Mouse (Mus musculus): ENCODE data around the gene Tekt3. TPM values are rescaled to one million over a fixed set of nuclear protein-coding genes. Genes with fewer than 3 reads are reported as not detected.

Gene Tekt3
- polyA plus RNA-seq, 1 experiment from 2014 or later = not detected

GRCm38 (mm10) chr11:63122776-63123350, 61.4 kb downstream of the Tekt3 start:
- no peak overlapping the region for H3K4me3 ChIP-seq (ENCODE audit: low read depth, low read length)
- no peaks in the 10 kb centered on the region for H3K9me3 ChIP-seq (replicated peaks; ENCODE audit: control insufficient read depth, low read length)
- no peak overlapping the region for H3K9ac ChIP-seq (ENCODE audit: low read depth, low read length)
- H3K27me3 ChIP-seq (ENCODE audit: control insufficient read depth, insufficient read depth, low read length) = no peaks in the 10 kb centered on the region
- peaks cover 13% of the 10 kb centered on the region for H3K4me1 ChIP-seq (ENCODE audit: control insufficient read depth, insufficient read depth, low read length)
- 77% methylated on average over 4 of the region's 4 CpGs for WGBS (ENCODE audit: insufficient replicate concordance)
- no peak overlapping the region for H3K27ac ChIP-seq (ENCODE audit: low read depth, low read length)
- H3K36me3 ChIP-seq (ENCODE audit: control insufficient read depth, insufficient read depth, low read length) = no peaks in the 10 kb centered on the region
- no peak for ATAC-seq (replicated peaks; ENCODE audit: insufficient number of reproducible peaks, low FRiP score, low TSS enrichment)
- no peak overlapping the region for H3K4me2 ChIP-seq

- Histone ChIP-seq H3K4me3 (ENCODE audit: low read depth, low read length) (no peak overlapping the region), H3K4me2 (no peak overlapping the region), H3K9ac (ENCODE audit: low read depth, low read length) (no peak overlapping the region), H3K4me1 (ENCODE audit: control insufficient read depth, insufficient read depth, low read length) (peaks cover 15% of the 10 kb centered on the region), H3K36me3 (ENCODE audit: control insufficient read depth, insufficient read depth, low read length) (no peaks in the 10 kb centered on the region), H3K27me3 (ENCODE audit: control insufficient read depth, insufficient read depth, low read length) (peaks cover 3% of the 10 kb centered on the region), H3K9me3 (replicated peaks; ENCODE audit: control insufficient read depth, low read length) (no peaks in the 10 kb centered on the region), H3K27ac (ENCODE audit: low read depth, low read length) (no peak overlapping the region)
- no peak for ATAC-seq (replicated peaks; ENCODE audit: insufficient number of reproducible peaks, low FRiP score, low TSS enrichment)
- WGBS (ENCODE audit: insufficient replicate concordance) = 24% methylated on average over 4 of the region's 4 CpGs
These were observed 62.9 kb downstream of the Tekt3 start for GRCm38 (mm10) chr11:63124316-63124715.

GRCm38 (mm10) chr11:63125832-63126456, 64.5 kb downstream of the Tekt3 start:
- peak; percentile 40; the same call in 1 of the 2 replicates for ATAC-seq (replicated peaks; ENCODE audit: insufficient number of reproducible peaks, low FRiP score, low TSS enrichment)

GRCm38 (mm10) chr11:63126976-63127375, 65.5 kb downstream of the Tekt3 start:
- WGBS (ENCODE audit: insufficient replicate concordance) = 71% methylated on average over 8 of the region's 8 CpGs
- H3K4me1 ChIP-seq (ENCODE audit: control insufficient read depth, insufficient read depth, low read length) = peaks cover 26% of the 10 kb centered on the region
- no peak for ATAC-seq (replicated peaks; ENCODE audit: insufficient number of reproducible peaks, low FRiP score, low TSS enrichment)
- H3K27ac ChIP-seq (ENCODE audit: low read depth, low read length) = no peak overlapping the region
- no peak overlapping the region for H3K4me2 ChIP-seq
- no peaks in the 10 kb centered on the region for H3K36me3 ChIP-seq (ENCODE audit: control insufficient read depth, insufficient read depth, low read length)
- H3K27me3 ChIP-seq (ENCODE audit: control insufficient read depth, insufficient read depth, low read length) = peaks cover 3% of the 10 kb centered on the region
- H3K4me3 ChIP-seq (ENCODE audit: low read depth, low read length) = no peak overlapping the region
- H3K9me3 ChIP-seq (replicated peaks; ENCODE audit: control insufficient read depth, low read length) = no peaks in the 10 kb centered on the region
- H3K9ac ChIP-seq (ENCODE audit: low read depth, low read length) = no peak overlapping the region

More at GRCm38 (mm10) chr11:63125832-63126456, 64.5 kb downstream of the Tekt3 start:
- H3K27me3 ChIP-seq (ENCODE audit: control insufficient read depth, insufficient read depth, low read length) = peaks cover 3% of the 10 kb centered on the region
- no peaks in the 10 kb centered on the region for H3K36me3 ChIP-seq (ENCODE audit: control insufficient read depth, insufficient read depth, low read length)
- H3K9me3 ChIP-seq (replicated peaks; ENCODE audit: control insufficient read depth, low read length) = no peaks in the 10 kb centered on the region
- no peak overlapping the region for H3K4me3 ChIP-seq (ENCODE audit: low read depth, low read length)
- H3K4me1 ChIP-seq (ENCODE audit: control insufficient read depth, insufficient read depth, low read length) = peaks cover 19% of the 10 kb centered on the region
- WGBS (ENCODE audit: insufficient replicate concordance) = 51% methylated on average over 5 of the region's 5 CpGs
- H3K27ac ChIP-seq (ENCODE audit: low read depth, low read length) = peak overlapping the region; percentile 47
- H3K9ac ChIP-seq (ENCODE audit: low read depth, low read length) = no peak overlapping the region
- no peak overlapping the region for H3K4me2 ChIP-seq

- H3K27ac ChIP-seq (ENCODE audit: low read depth, low read length) = no peak overlapping the region
- ATAC-seq (replicated peaks; ENCODE audit: insufficient number of reproducible peaks, low FRiP score, low TSS enrichment) = no peak
- no peaks in the 10 kb centered on the region for H3K9me3 ChIP-seq (replicated peaks; ENCODE audit: control insufficient read depth, low read length)
- no peak overlapping the region for H3K9ac ChIP-seq (ENCODE audit: low read depth, low read length)
- 81% methylated on average over 4 of the region's 4 CpGs for WGBS (ENCODE audit: insufficient replicate concordance)
- peaks cover 3% of the 10 kb centered on the region for H3K27me3 ChIP-seq (ENCODE audit: control insufficient read depth, insufficient read depth, low read length)
- H3K4me3 ChIP-seq (ENCODE audit: low read depth, low read length) = no peak overlapping the region
- no peak overlapping the region for H3K4me2 ChIP-seq
- no peaks in the 10 kb centered on the region for H3K36me3 ChIP-seq (ENCODE audit: control insufficient read depth, insufficient read depth, low read length)
- H3K4me1 ChIP-seq (ENCODE audit: control insufficient read depth, insufficient read depth, low read length) = peaks cover 29% of the 10 kb centered on the region
These were observed 66.1 kb downstream of the Tekt3 start for GRCm38 (mm10) chr11:63127513-63127912.

GRCm38 (mm10) chr11:63128784-63129183, 67.3 kb downstream of the Tekt3 start, which contains the start of gene Pmp22:
Gene Pmp22 (plus strand): TSS chr11:63128982.
- Histone ChIP-seq H3K4me1 (ENCODE audit: control insufficient read depth, insufficient read depth, low read length) (peaks cover 34% of the 10 kb centered on the region), H3K9ac (ENCODE audit: low read depth, low read length) (no peak within 1 kb of the TSS), H3K27ac (ENCODE audit: low read depth, low read length) (peak within 1 kb of the TSS; percentile 5; the same call in 1 of the 2 replicates), H3K9me3 (replicated peaks; ENCODE audit: control insufficient read depth, low read length) (no peaks in the 10 kb centered on the region), H3K36me3 (ENCODE audit: control insufficient read depth, insufficient read depth, low read length) (no peaks in the 10 kb centered on the region), H3K27me3 (ENCODE audit: control insufficient read depth, insufficient read depth, low read length) (peaks cover 3% of the 10 kb centered on the region), H3K4me2 (peak within 1 kb of the TSS; percentile 43), H3K4me3 (ENCODE audit: low read depth, low read length) (no peak within 1 kb of the TSS)
- no peak for ATAC-seq (replicated peaks; ENCODE audit: insufficient number of reproducible peaks, low FRiP score, low TSS enrichment)
- WGBS (ENCODE audit: insufficient replicate concordance) = 60% methylated on average over 2 of the region's 2 CpGs

GRCm38 (mm10) chr11:63129375-63129774, 67.9 kb downstream of the Tekt3 start:
- no peaks in the 10 kb centered on the region for H3K36me3 ChIP-seq (ENCODE audit: control insufficient read depth, insufficient read depth, low read length)
- peaks cover 34% of the 10 kb centered on the region for H3K4me1 ChIP-seq (ENCODE audit: control insufficient read depth, insufficient read depth, low read length)
- no peak overlapping the region for H3K4me3 ChIP-seq (ENCODE audit: low read depth, low read length)
- H3K4me2 ChIP-seq = peak overlapping the region; percentile 43
- H3K9me3 ChIP-seq (replicated peaks; ENCODE audit: control insufficient read depth, low read length) = no peaks in the 10 kb centered on the region
- H3K27ac ChIP-seq (ENCODE audit: low read depth, low read length) = 0 out of 2 replicates have a peak overlapping the region, but pooled peaks have one; percentile 5
- ATAC-seq (replicated peaks; ENCODE audit: insufficient number of reproducible peaks, low FRiP score, low TSS enrichment) = no peak
- WGBS (ENCODE audit: insufficient replicate concordance) = 41% methylated on average over 9 of the region's 9 CpGs
- peaks cover 5% of the 10 kb centered on the region for H3K27me3 ChIP-seq (ENCODE audit: control insufficient read depth, insufficient read depth, low read length)
- no peak overlapping the region for H3K9ac ChIP-seq (ENCODE audit: low read depth, low read length)

GRCm38 (mm10) chr11:63129840-63130239, 68.4 kb downstream of the Tekt3 start:
- 31% methylated on average over 12 of the region's 12 CpGs for WGBS (ENCODE audit: insufficient replicate concordance)
- Histone ChIP-seq H3K9ac (ENCODE audit: low read depth, low read length) (no peak overlapping the region), H3K36me3 (ENCODE audit: control insufficient read depth, insufficient read depth, low read length) (no peaks in the 10 kb centered on the region), H3K4me1 (ENCODE audit: control insufficient read depth, insufficient read depth, low read length) (peaks cover 34% of the 10 kb centered on the region), H3K27me3 (ENCODE audit: control insufficient read depth, insufficient read depth, low read length) (peaks cover 5% of the 10 kb centered on the region), H3K27ac (ENCODE audit: low read depth, low read length) (peak overlapping the region; percentile 5; the same call in 1 of the 2 replicates), H3K4me2 (peak overlapping the region; percentile 43), H3K9me3 (replicated peaks; ENCODE audit: control insufficient read depth, low read length) (no peaks in the 10 kb centered on the region), H3K4me3 (ENCODE audit: low read depth, low read length) (no peak overlapping the region)
- no peak for ATAC-seq (replicated peaks; ENCODE audit: insufficient number of reproducible peaks, low FRiP score, low TSS enrichment)

Measured in heart, embryonic 11.5 days (tissue).